Mouse (Mus musculus): ENCODE data around the gene Hddc3. TPM values are rescaled to one million over a fixed set of nuclear protein-coding genes. Genes with fewer than 3 reads are reported as not detected.
A peak's percentile ranks its signal among the peaks of the same experiment; 100 is the strongest.

Gene Hddc3
- polyA plus RNA-seq, 1 experiment from 2014 or later: 26.7 TPM

DNA sequence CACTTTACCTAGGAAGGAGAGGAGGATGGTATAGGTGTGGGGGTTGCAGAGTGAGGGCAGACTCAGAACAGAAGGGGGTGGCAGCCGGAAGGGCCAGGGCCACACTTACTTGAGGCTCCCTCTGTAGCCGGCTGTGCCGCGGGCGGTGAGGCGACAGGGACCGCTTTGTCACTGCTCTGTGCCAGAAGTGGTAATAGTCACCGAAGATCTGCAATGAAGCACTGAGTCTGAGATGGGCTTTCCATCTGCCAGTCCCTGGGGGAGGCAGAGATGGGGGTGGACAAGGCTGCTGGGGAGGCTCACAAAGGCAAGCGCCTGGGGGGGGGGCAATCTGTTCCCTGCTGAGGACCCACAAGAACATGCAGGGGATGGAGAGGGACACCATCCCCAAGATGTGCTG lies 55.1 kb downstream of the Hddc3 start:
- no peak for ATAC-seq
- Histone ChIP-seq H3K9ac (ENCODE audit: low read depth, low read length) (no peak overlapping the region), H3K36me3 (ENCODE audit: control insufficient read depth, insufficient read depth, low read length) (peaks cover 23% of the 10 kb centered on the region), H3K27me3 (replicated peaks; ENCODE audit: control insufficient read depth, insufficient read depth, low read length) (no peaks in the 10 kb centered on the region), H3K4me2 (ENCODE audit: low read length) (no peak overlapping the region), H3K4me3 (ENCODE audit: low read length) (no peak overlapping the region), H3K9me3 (ENCODE audit: control insufficient read depth, low read length) (no peaks in the 10 kb centered on the region), H3K27ac (ENCODE audit: low read depth, low read length) (no peak overlapping the region), H3K4me1 (ENCODE audit: control insufficient read depth, insufficient read depth, low read depth, low read length) (peaks cover 28% of the 10 kb centered on the region)
- WGBS: 88% methylated on average over 9 of the region's 9 CpGs

DNA sequence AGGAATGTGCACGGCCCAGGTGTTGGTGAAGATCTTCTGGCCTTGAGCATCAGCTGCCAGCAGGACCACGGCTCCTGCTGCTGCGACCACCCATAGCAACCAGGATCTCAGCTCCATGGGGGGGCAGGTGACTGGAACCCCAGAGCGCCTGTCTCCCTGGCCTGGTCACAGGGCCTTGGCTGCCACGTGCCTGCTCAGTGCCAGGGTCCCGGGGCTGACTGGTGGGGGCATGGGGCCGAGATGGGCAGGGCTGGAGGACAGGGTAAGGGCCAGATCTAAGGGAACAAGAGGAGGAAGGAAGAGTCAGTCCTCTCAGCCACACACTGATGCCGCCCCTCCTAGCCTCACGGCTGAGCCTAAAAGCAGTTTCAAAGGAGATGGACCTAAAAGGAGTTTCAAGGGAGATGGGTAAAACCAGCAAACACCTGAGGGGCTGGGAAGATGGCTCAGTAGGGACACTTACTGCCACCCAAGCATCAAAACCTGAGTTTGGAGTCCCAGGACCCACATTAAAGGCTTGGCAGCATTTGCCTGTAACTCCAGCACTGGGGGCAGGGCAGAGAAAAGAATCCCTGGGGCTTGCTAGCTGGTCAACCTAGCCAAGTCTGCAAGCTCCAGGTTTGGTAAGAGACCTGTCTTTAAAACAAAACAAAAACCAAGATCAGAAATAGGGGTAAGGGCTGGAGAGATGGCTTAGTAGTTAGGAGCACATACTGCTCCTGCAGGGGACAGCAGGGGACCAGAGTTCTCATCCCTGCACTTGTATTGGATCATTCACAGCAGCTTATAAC lies 55.9 kb downstream of the Hddc3 start:
- 81% methylated on average over 9 of the region's 9 CpGs for WGBS
- Histone ChIP-seq H3K27ac (ENCODE audit: low read depth, low read length) (no peak overlapping the region), H3K4me2 (ENCODE audit: low read length) (no peak overlapping the region), H3K9ac (ENCODE audit: low read depth, low read length) (no peak overlapping the region), H3K27me3 (replicated peaks; ENCODE audit: control insufficient read depth, insufficient read depth, low read length) (no peaks in the 10 kb centered on the region), H3K4me1 (ENCODE audit: control insufficient read depth, insufficient read depth, low read depth, low read length) (peaks cover 28% of the 10 kb centered on the region), H3K4me3 (ENCODE audit: low read length) (no peak overlapping the region), H3K9me3 (ENCODE audit: control insufficient read depth, low read length) (no peaks in the 10 kb centered on the region), H3K36me3 (ENCODE audit: control insufficient read depth, insufficient read depth, low read length) (peaks cover 15% of the 10 kb centered on the region)
- ATAC-seq: no peak

DNA sequence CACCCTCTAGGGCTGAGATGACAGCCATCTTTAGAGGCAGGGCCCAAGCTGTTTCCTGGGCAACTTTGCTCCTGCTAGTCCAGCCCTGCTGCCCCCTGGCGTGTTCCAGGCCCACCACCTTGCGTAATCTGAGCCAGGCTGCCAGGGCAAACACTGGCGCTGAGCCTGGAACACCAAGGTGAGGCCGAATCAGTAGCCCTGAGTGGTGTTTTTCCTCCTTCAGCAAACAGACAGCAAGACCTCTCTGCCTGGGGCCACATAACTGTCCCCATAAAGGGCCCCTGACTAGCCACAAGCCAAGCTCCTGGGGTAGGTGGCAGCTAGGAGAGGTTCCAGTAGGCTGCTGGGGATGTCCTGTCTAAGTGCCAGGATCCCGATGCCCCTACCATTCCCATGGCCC lies 57.2 kb downstream of the Hddc3 start:
- no peak for ATAC-seq
- Histone ChIP-seq H3K4me1 (ENCODE audit: control insufficient read depth, insufficient read depth, low read depth, low read length) (peaks cover 28% of the 10 kb centered on the region), H3K4me2 (ENCODE audit: low read length) (0 out of 2 replicates have a peak overlapping the region, but pooled peaks have one; percentile 2), H3K27me3 (replicated peaks; ENCODE audit: control insufficient read depth, insufficient read depth, low read length) (no peaks in the 10 kb centered on the region), H3K9me3 (ENCODE audit: control insufficient read depth, low read length) (no peaks in the 10 kb centered on the region), H3K36me3 (ENCODE audit: control insufficient read depth, insufficient read depth, low read length) (peaks cover 13% of the 10 kb centered on the region; the same call in 1 of the 2 replicates), H3K4me3 (ENCODE audit: low read length) (no peak overlapping the region), H3K27ac (ENCODE audit: low read depth, low read length) (no peak overlapping the region), H3K9ac (ENCODE audit: low read depth, low read length) (peak overlapping the region; percentile 31; the same call in 1 of the 2 replicates)
- WGBS: 52% methylated on average over 5 of the region's 5 CpGs

Other genes starting within 250 kb of the Hddc3 start
- gene Idh2, start 227.7 kb upstream of the Hddc3 start, polyA plus RNA-seq (2015; fragmentation: Nextera tagmentation; extraction: Ambion mirVana): 215 and 225 TPM in 2 replicates
- gene Sema4b, start 156.3 kb upstream of the Hddc3 start, polyA plus RNA-seq (2015; fragmentation: Nextera tagmentation; extraction: Ambion mirVana): 21.1 and 24.3 TPM in 2 replicates
- 42.4 and 42.6 TPM in 2 replicates for gene Cib1, start 110.3 kb upstream of the Hddc3 start, polyA plus RNA-seq (2015; fragmentation: Nextera tagmentation; extraction: Ambion mirVana)
- 4.5 and 4.9 TPM in 2 replicates for gene Gdpgp1, start 110.2 kb upstream of the Hddc3 start, polyA plus RNA-seq (2015; fragmentation: Nextera tagmentation; extraction: Ambion mirVana)
- 3.3 TPM in 2 replicates for gene Ttll13, start 96.7 kb upstream of the Hddc3 start, polyA plus RNA-seq (2015; fragmentation: Nextera tagmentation; extraction: Ambion mirVana)
- gene Ngrn, start 81.9 kb upstream of the Hddc3 start, polyA plus RNA-seq (2015; fragmentation: Nextera tagmentation; extraction: Ambion mirVana): 71.6 and 75.9 TPM in 2 replicates
- 23.7 and 30.3 TPM in 2 replicates for gene Vps33b, start 73.5 kb upstream of the Hddc3 start, polyA plus RNA-seq (2015; fragmentation: Nextera tagmentation; extraction: Ambion mirVana)
- gene Prc1, start 48.7 kb upstream of the Hddc3 start, polyA plus RNA-seq (2015; fragmentation: Nextera tagmentation; extraction: Ambion mirVana): 34.9 and 41.2 TPM in 2 replicates
- gene Rccd1, start 18.6 kb upstream of the Hddc3 start, polyA plus RNA-seq (2015; fragmentation: Nextera tagmentation; extraction: Ambion mirVana): 9.9 and 11.5 TPM in 2 replicates
- gene Unc45a, start 2.1 kb upstream of the Hddc3 start, polyA plus RNA-seq (2015; fragmentation: Nextera tagmentation; extraction: Ambion mirVana): 57.0 and 65.7 TPM in 2 replicates
- 20.7 and 24.4 TPM in 2 replicates for gene Man2a2, start 28.3 kb downstream of the Hddc3 start, polyA plus RNA-seq (2015; fragmentation: Nextera tagmentation; extraction: Ambion mirVana)
- gene Fes, start 44.8 kb downstream of the Hddc3 start, polyA plus RNA-seq (2015; fragmentation: Nextera tagmentation; extraction: Ambion mirVana): 3.8 and 4.9 TPM in 2 replicates
- gene Furin, start 62.3 kb downstream of the Hddc3 start, polyA plus RNA-seq (2015; fragmentation: Nextera tagmentation; extraction: Ambion mirVana): 3.9 and 4.5 TPM in 2 replicates
- gene Blm, start 192.0 kb downstream of the Hddc3 start, polyA plus RNA-seq (2015; fragmentation: Nextera tagmentation; extraction: Ambion mirVana): 7.3 and 9.6 TPM in 2 replicates

All from hindbrain, embryonic 16.5 days (tissue).